Mouse (Mus musculus) forebrain, postnatal 0 days (tissue): ENCODE data around the gene Gmppb. TPM values are rescaled to one million over a fixed set of nuclear protein-coding genes. Genes with fewer than 3 reads are reported as not detected.

ENCODE experiments used
- ATAC-seq: fragments of 200-750 bp; cut with Nextera tagmentation; 2 replicates; pipeline ENCODE4 v1.8.0; 2017; ENCODE audit warnings: mild to moderate bottlenecking, moderate library complexity
- DNase-seq: peaks from one replicate; pipeline ENCODE4 v3.0.0-alpha.2; 2015
- H3K27ac ChIP-seq: fragments of 300-500 bp; sonication (generic); 2 replicates; pipeline ENCODE4 v1.5.1; 2014; ENCODE audit warnings: low read depth, mild to moderate bottlenecking, antibody characterized with exemption, low read length, moderate library complexity, mixed read lengths
- H3K27me3 ChIP-seq: fragments of 300-500 bp; sonication (generic); 2 replicates; pipeline ENCODE4 v1.6.1; 2014; ENCODE audit warnings: mild to moderate bottlenecking, low read length, mixed read lengths; ENCODE audit not compliant: insufficient read depth
- H3K36me3 ChIP-seq: fragments of 300-500 bp; sonication (generic); 2 replicates; pipeline ENCODE4 v1.6.1; 2014; ENCODE audit warnings: mild to moderate bottlenecking, moderate library complexity; ENCODE audit not compliant: insufficient read depth
- H3K4me1 ChIP-seq: fragments of 300-500 bp; sonication (generic); 2 replicates; pipeline ENCODE4 v1.6.1; 2014; ENCODE audit warnings: antibody characterized with exemption; ENCODE audit not compliant: insufficient read depth
- H3K4me2 ChIP-seq: fragments of 300-500 bp; sonication (generic); 2 replicates; pipeline ENCODE4 v1.6.1; 2014; ENCODE audit warnings: low read depth, mild to moderate bottlenecking, moderate library complexity
- H3K4me3 ChIP-seq: fragments of 300-500 bp; sonication (generic); 2 replicates; pipeline ENCODE4 v1.5.1; 2014; ENCODE audit warnings: low read depth, low read length, mixed read lengths
- H3K9ac ChIP-seq: fragments of 300-500 bp; sonication (generic); 2 replicates; pipeline ENCODE4 v1.6.1; 2014; ENCODE audit warnings: mild to moderate bottlenecking
- H3K9me3 ChIP-seq: fragments of 300-500 bp; sonication (generic); 2 replicates; pipeline ENCODE4 v1.6.1; 2016; ENCODE audit warnings: low read length
- CTCF ChIP-seq: sonication (generic); IDR thresholded peaks from 2 replicates; pipeline ENCODE4 v1.5.1; 2016; ENCODE audit warnings: antibody characterized with exemption, control low read depth, low read depth
- WGBS: fragments of 180-500 bp; shearing (Covaris S2); extraction: QIAGEN DNeasy Blood & Tissue Kit; methylation state at CpG from one replicate; pipeline ENCODE4 v1.1.7; 2014; 5-methylcytosine and 5-hydroxymethylcytosine counted together
- polyA plus RNA-seq: library from polyadenylated mRNA; unstranded; fragments of >200 nt; fragmentation: Nextera tagmentation; extraction: Ambion mirVana; gene quantifications from 2 replicates; pipeline ENCODE4 v1.2.1, GENCODE M21; 2015
- total RNA-seq: library from RNA; depleted of rRNA; stranded (reverse); fragments of >200 nt; gene quantifications from 2 replicates; pipeline ENCODE4 v1.2.3, GENCODE M21; 2014; rRNA removed

Gene Gmppb
- total RNA-seq (17.5 and 18.6 TPM in 2 replicates), polyA plus RNA-seq (15.5 and 16.0 TPM in 2 replicates)

DNA sequence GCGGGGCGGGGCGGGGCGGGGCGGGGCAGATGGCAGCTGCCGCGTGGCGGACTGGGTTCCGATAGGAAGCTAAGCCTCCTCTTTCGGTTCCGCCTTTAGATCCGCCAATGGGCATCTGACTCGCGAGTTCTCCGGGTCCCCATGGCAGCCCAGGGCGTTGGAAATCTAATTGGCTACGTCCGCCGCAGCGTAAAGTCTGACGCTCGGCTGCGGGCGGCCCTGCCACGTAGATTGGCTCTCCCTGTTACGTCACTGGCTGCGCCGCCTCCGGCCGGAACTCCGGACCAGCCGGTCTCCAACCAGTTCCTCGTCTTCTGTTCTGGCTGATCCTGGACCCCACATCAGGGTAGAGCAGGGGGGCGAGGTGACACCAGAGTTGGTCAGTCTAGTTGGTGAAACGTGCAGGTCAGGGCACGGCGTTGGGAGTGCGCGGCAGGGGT is at the start of gene Gmppb:
Gene Gmppb, plus strand, starts transcription at position 227 of the 440 bp plus-strand sequence.
- peak within 1 kb of the TSS; percentile 61 for H3K4me2 ChIP-seq
- H3K27me3 ChIP-seq, result no peaks in the 10 kb centered on the region
- peak; percentile 98 for ATAC-seq
- peak within 1 kb of the TSS; percentile 53 for H3K9ac ChIP-seq
- peaks cover 52% of the 10 kb centered on the region for H3K36me3 ChIP-seq
- H3K27ac ChIP-seq, result peak within 1 kb of the TSS; percentile 24; the same call in 1 of the 2 replicates
- no peak for TF ChIP-seq CTCF
- H3K4me3 ChIP-seq, result peak within 1 kb of the TSS; percentile 81
- under 1% methylated on average over 37 of the region's 39 CpGs for WGBS
- no peaks in the 10 kb centered on the region for H3K4me1 ChIP-seq
- peak; percentile 98 for DNase-seq
- H3K9me3 ChIP-seq, result no peaks in the 10 kb centered on the region

DNA sequence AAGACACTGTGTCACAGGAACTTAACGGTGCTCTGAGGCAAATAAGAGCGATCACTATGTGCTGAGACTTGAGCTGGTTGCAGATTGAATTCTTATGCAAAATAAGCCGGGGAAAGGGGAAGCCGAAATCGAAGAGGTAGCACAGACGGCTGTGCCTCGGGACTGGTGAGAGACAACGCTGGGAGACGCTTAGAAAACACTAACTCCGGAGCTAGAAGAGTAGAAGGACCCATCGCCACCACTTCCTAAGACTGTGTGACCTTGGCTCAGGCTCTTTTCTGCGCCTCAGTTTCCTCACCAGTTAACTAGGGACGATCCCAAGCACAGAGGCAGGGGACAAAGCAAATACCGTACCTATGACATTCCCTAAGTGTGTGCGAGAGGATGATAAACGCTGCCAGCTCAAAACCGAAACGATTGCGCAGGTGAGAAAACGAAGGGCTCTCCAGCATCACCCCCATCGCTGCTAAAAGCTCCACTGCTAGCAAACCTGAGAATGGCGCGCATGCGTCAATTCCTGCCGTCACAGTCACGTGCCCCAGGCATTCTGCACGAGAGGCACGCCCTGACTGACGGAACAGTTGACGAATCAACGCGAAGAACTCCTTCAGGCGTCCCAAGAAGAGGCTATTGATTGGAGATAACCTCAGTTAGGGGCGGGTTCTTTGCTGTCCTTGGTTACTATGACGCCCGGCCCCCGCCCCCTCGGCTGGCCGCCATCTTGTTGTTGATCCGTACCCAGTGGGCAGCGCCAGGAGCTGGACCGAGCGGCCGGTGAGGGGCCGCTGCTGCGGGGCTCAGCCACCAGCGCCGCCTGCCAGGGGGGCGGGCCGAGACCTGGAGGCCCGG is 46.9 kb upstream of the Gmppb start, which contains the start of gene Ip6k1:
Gene Ip6k1, plus strand, starts transcription at position 580 of the 849 bp plus-strand sequence.
- no peak for TF ChIP-seq CTCF
- WGBS, result under 1% methylated on average over 51 of the region's 51 CpGs
- Histone ChIP-seq H3K27ac (peak within 1 kb of the TSS; percentile 99), H3K9me3 (no peaks in the 10 kb centered on the region), H3K36me3 (no peaks in the 10 kb centered on the region), H3K4me3 (peak within 1 kb of the TSS; percentile 100), H3K9ac (peak within 1 kb of the TSS; percentile 100), H3K27me3 (no peaks in the 10 kb centered on the region), H3K4me1 (peaks cover 18% of the 10 kb centered on the region), H3K4me2 (peak within 1 kb of the TSS; percentile 85)
- DNase-seq (peak; percentile 100), ATAC-seq (peak; percentile 100)

DNA sequence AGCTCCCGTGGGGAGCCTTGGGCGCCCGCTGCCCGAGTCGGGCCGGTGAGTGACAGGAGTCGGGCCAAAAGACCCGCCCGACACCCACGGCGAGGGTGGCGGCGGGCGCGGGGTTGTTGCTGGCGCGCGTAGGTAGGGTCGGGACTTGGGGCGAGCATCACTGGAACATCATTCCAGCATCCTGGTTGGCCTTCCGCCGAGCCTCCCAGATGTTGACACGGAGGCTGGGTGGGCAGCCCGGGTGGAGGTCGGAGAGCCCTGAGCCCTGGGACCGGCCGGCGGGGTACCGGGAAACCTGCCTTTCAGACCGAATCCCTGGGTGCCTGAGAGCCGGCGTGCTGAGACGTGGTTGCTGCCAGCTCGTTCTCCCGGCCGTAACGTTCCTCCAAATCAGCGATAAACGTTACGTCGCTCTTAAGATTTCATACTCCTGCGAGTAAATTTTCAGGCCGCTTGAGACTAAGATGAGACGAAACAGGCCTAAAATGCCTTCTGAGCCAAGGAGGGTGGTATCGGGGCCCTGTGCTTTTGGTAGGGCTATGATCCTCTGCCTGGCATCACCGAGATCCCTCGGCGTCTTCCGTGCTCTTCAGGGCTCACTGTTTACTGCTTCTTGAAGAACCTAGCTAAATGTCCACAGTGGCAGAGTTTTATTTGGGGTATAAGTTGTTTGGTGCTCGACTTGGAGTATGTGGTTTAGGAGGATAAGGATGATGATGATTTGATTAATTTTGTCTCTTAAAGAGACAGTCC is 46.1 kb upstream of the Gmppb start:
- no peak for TF ChIP-seq CTCF
- Histone ChIP-seq H3K4me2 (peak overlapping the region; percentile 76), H3K9me3 (no peaks in the 10 kb centered on the region), H3K27ac (peak overlapping the region; percentile 99), H3K36me3 (no peaks in the 10 kb centered on the region), H3K4me1 (peaks cover 18% of the 10 kb centered on the region), H3K9ac (peak overlapping the region; percentile 100), H3K4me3 (peak overlapping the region; percentile 100), H3K27me3 (no peaks in the 10 kb centered on the region)
- ATAC-seq, result peak; percentile 32
- DNase-seq, result peak; percentile 64
- WGBS, result under 1% methylated on average over 50 of the region's 50 CpGs

GRCm38 (mm10) chr9:108003531-108003890 is 45.5 kb upstream of the Gmppb start:
- Histone ChIP-seq H3K36me3 (no peaks in the 10 kb centered on the region), H3K4me3 (peak overlapping the region; percentile 100), H3K9ac (peak overlapping the region; percentile 100), H3K27ac (peak overlapping the region; percentile 99), H3K4me2 (peak overlapping the region; percentile 76), H3K9me3 (no peaks in the 10 kb centered on the region), H3K27me3 (no peaks in the 10 kb centered on the region), H3K4me1 (peaks cover 18% of the 10 kb centered on the region)
- no peak for TF ChIP-seq CTCF
- no peak for DNase-seq
- no peak for ATAC-seq
- WGBS, result 8% methylated on average over 8 of the region's 8 CpGs

DNA sequence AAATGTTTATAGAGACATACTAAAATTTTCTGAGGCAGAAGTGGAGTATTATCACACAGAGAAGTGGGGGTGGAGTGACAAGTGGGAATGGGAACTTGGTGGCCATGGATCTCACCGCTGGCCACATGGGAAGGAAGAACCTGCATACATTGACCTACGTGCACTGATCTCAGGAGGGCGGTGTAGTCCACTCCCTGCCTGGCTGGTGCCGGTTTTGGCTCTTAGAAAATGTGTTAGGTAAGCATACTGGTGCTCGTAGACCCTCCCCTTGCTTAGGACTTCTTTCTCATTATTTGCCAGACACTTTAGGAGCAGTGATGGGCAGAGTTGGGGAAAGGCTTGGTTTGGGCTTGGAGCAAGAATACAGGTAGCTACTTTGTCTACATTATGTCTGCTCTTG is 41.0 kb upstream of the Gmppb start:
- Histone ChIP-seq H3K9me3 (no peaks in the 10 kb centered on the region), H3K9ac (no peak overlapping the region), H3K27ac (no peak overlapping the region), H3K4me1 (peaks cover 15% of the 10 kb centered on the region), H3K4me3 (no peak overlapping the region), H3K36me3 (no peaks in the 10 kb centered on the region), H3K27me3 (no peaks in the 10 kb centered on the region), H3K4me2 (no peak overlapping the region)
- 89% methylated on average over 5 of the region's 5 CpGs for WGBS
- no peak for ATAC-seq
- no peak for TF ChIP-seq CTCF
- no peak for DNase-seq

GRCm38 (mm10) chr9:108010385-108010784 is 38.7 kb upstream of the Gmppb start:
- Histone ChIP-seq H3K4me2 (no peak overlapping the region), H3K9me3 (no peaks in the 10 kb centered on the region), H3K27ac (no peak overlapping the region), H3K36me3 (0 out of 2 replicates have a peak, but pooled peaks cover 1% of the 10 kb centered on the region), H3K4me3 (no peak overlapping the region), H3K9ac (no peak overlapping the region), H3K27me3 (no peaks in the 10 kb centered on the region), H3K4me1 (0 out of 2 replicates have a peak, but pooled peaks cover 1% of the 10 kb centered on the region)
- DNase-seq (no peak), ATAC-seq (no peak)
- TF ChIP-seq CTCF, result no peak
